Mouse (Mus musculus) retina, postnatal 7 days (tissue): ENCODE measurements around the gene Fam43a.

ENCODE experiments used
- DNase-seq: peaks from one replicate; pipeline ENCODE4 v3.0.0-alpha.2; 2012; ENCODE audit warnings: low read depth, low spot score

The Fam43a gene

GRCm38 (mm10) chr16:30595835-30596557 lies 3.5 kb upstream of the Fam43a start:
- DNase-seq, result no peak

- peak; percentile 74 for DNase-seq
Observed at GRCm38 (mm10) chr16:30596959-30597681, 2.4 kb upstream of the Fam43a start.

GRCm38 (mm10) chr16:30600431-30601045 lies 1.0 kb downstream of the Fam43a start:
- no peak for DNase-seq

- DNase-seq, result peak; percentile 27
Observed at GRCm38 (mm10) chr16:30601046-30601832, 1.7 kb downstream of the Fam43a start.

GRCm38 (mm10) chr16:30601946-30602345 lies 2.4 kb downstream of the Fam43a start:
- DNase-seq, result no peak

- no peak for DNase-seq
Observed at GRCm38 (mm10) chr16:30602684-30603530, 3.4 kb downstream of the Fam43a start.

GRCm38 (mm10) chr16:30603531-30603842 lies 4.0 kb downstream of the Fam43a start:
- no peak for DNase-seq

GRCm38 (mm10) chr16:30604061-30604806 lies 4.7 kb downstream of the Fam43a start:
- no peak for DNase-seq

- no peak for DNase-seq
Observed at GRCm38 (mm10) chr16:30604807-30605137, 5.2 kb downstream of the Fam43a start.

GRCm38 (mm10) chr16:30605528-30605927 lies 6.0 kb downstream of the Fam43a start:
- no peak for DNase-seq

- DNase-seq, result no peak
Observed at GRCm38 (mm10) chr16:30607868-30608267, 8.3 kb downstream of the Fam43a start.

GRCm38 (mm10) chr16:30611331-30611730 lies 11.8 kb downstream of the Fam43a start:
- DNase-seq, result no peak

GRCm38 (mm10) chr16:30613122-30613521 lies 13.6 kb downstream of the Fam43a start:
- no peak for DNase-seq

GRCm38 (mm10) chr16:30614122-30614521 lies 14.6 kb downstream of the Fam43a start:
- no peak for DNase-seq

- DNase-seq, result no peak
Observed at GRCm38 (mm10) chr16:30614705-30615317, 15.3 kb downstream of the Fam43a start.

- DNase-seq, result no peak
Observed at GRCm38 (mm10) chr16:30616281-30616680, 16.8 kb downstream of the Fam43a start.

- DNase-seq, result no peak
Observed at GRCm38 (mm10) chr16:30623645-30624044, 24.1 kb downstream of the Fam43a start.

GRCm38 (mm10) chr16:30624640-30625039 lies 25.1 kb downstream of the Fam43a start:
- no peak for DNase-seq

GRCm38 (mm10) chr16:30627586-30628337 lies 28.2 kb downstream of the Fam43a start:
- DNase-seq, result no peak
